Mouse (Mus musculus): ENCODE results near the gene Lmx1a. TPM values are rescaled to one million over a fixed set of nuclear protein-coding genes. Genes with fewer than 3 reads are reported as not detected.
A peak's percentile ranks its signal among the peaks of the same experiment; 100 is the strongest.

The Lmx1a gene
- polyA plus RNA-seq, 1 experiment from 2014 or later: 0.05 TPM

DNA sequence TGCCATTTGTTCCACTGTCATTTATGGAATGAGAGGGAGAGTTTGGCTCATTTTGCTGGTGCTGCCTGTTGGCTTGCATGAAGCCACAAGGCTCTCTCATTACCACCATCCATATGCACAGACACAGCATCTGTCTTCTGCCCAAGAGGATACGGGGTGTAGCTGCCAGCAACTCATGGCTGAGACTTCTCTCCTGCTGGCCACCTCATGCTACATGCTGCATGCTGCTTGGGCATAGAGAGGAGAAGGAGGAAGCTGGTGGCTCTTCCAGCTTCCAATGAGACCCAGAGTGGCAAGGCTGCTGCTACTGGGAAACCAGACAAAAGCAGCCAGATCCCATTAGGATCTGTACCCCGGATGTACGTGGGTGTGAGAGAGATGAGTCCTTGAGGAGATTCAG is 47.8 kb downstream of the Lmx1a start:
- no peaks in the 10 kb centered on the region for H3K36me3 ChIP-seq (ENCODE audit: insufficient read depth, low read length)
- H3K4me1 ChIP-seq (ENCODE audit: insufficient read depth, low read length): no peaks in the 10 kb centered on the region
- no peak overlapping the region for H3K4me2 ChIP-seq (replicated peaks; ENCODE audit: low read depth, low read length)
- H3K4me3 ChIP-seq (ENCODE audit: low read length): no peak overlapping the region
- no peak for ATAC-seq (ENCODE audit: low FRiP score, low TSS enrichment)
- H3K27me3 ChIP-seq (ENCODE audit: insufficient read depth, low read length): no peaks in the 10 kb centered on the region
- no peak overlapping the region for H3K9ac ChIP-seq (replicated peaks; ENCODE audit: low read length)
- 87% methylated on average over 3 of the region's 3 CpGs for WGBS
- H3K27ac ChIP-seq (ENCODE audit: low read length): no peak overlapping the region
- H3K9me3 ChIP-seq (ENCODE audit: low read length): no peaks in the 10 kb centered on the region

DNA sequence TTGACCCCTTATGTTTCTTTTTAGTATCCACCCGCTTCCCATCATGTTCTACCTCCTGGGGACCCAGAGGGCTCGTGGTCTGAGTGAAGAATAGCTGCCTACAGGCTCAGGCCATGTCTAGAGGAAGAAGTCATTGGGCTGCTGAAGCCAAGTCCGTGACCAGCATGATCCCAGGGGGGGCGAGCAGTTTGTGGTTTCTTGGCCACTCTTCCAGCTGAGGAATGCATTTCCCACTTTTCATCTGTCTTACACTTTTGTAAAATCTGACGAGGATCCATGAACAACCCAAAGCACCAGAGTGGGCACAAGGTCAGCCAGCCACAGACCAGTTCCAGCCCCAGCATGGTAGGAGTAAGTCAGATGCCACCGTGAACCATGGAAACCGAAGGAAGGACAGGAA is 50.2 kb downstream of the Lmx1a start:
- no peaks in the 10 kb centered on the region for H3K9me3 ChIP-seq (ENCODE audit: low read length)
- ATAC-seq (ENCODE audit: low FRiP score, low TSS enrichment): no peak
- H3K9ac ChIP-seq (replicated peaks; ENCODE audit: low read length): no peak overlapping the region
- no peaks in the 10 kb centered on the region for H3K4me1 ChIP-seq (ENCODE audit: insufficient read depth, low read length)
- H3K4me3 ChIP-seq (ENCODE audit: low read length): no peak overlapping the region
- 75% methylated on average over 7 of the region's 7 CpGs for WGBS
- H3K36me3 ChIP-seq (ENCODE audit: insufficient read depth, low read length): no peaks in the 10 kb centered on the region
- H3K27ac ChIP-seq (ENCODE audit: low read length): no peak overlapping the region
- H3K4me2 ChIP-seq (replicated peaks; ENCODE audit: low read depth, low read length): no peak overlapping the region
- H3K27me3 ChIP-seq (ENCODE audit: insufficient read depth, low read length): no peaks in the 10 kb centered on the region

GRCm38 (mm10) chr1:167746676-167747075 is 57.6 kb downstream of the Lmx1a start:
- Histone ChIP-seq H3K27me3 (ENCODE audit: insufficient read depth, low read length) (no peaks in the 10 kb centered on the region), H3K36me3 (ENCODE audit: insufficient read depth, low read length) (no peaks in the 10 kb centered on the region), H3K4me1 (ENCODE audit: insufficient read depth, low read length) (no peaks in the 10 kb centered on the region), H3K9me3 (ENCODE audit: low read length) (no peaks in the 10 kb centered on the region), H3K4me3 (ENCODE audit: low read length) (no peak overlapping the region), H3K9ac (replicated peaks; ENCODE audit: low read length) (no peak overlapping the region), H3K27ac (ENCODE audit: low read length) (no peak overlapping the region), H3K4me2 (replicated peaks; ENCODE audit: low read depth, low read length) (no peak overlapping the region)
- WGBS: 36% methylated on average over 6 of the region's 6 CpGs
- no peak for ATAC-seq (ENCODE audit: low FRiP score, low TSS enrichment)

DNA sequence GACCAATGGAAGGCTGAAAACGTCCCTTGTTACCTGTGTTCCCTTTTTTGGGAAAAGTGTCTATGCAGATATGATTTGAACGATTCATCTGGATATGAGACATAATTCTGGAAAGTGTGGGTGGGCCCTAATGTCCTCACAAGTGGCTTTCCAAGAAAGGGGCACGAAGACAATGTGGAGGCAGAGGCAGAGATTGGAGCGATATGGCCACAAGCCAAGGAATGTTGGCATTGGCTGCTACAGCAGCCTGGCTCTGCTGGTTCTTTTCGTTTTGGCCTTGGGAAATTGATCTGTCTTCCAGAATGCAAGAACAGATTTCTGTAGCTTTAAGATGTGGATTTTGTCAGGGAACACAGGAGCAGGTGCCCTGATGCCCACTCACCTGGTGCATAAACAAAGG is 63.6 kb downstream of the Lmx1a start:
- Histone ChIP-seq H3K9me3 (ENCODE audit: low read length) (no peaks in the 10 kb centered on the region), H3K4me1 (ENCODE audit: insufficient read depth, low read length) (peaks cover 15% of the 10 kb centered on the region; the same call in 1 of the 2 replicates), H3K4me2 (replicated peaks; ENCODE audit: low read depth, low read length) (no peak overlapping the region), H3K27me3 (ENCODE audit: insufficient read depth, low read length) (no peaks in the 10 kb centered on the region), H3K9ac (replicated peaks; ENCODE audit: low read length) (no peak overlapping the region), H3K27ac (ENCODE audit: low read length) (no peak overlapping the region), H3K4me3 (ENCODE audit: low read length) (no peak overlapping the region), H3K36me3 (ENCODE audit: insufficient read depth, low read length) (no peaks in the 10 kb centered on the region)
- ATAC-seq (ENCODE audit: low FRiP score, low TSS enrichment): no peak
- WGBS: 68% methylated on average over 5 of the region's 5 CpGs

DNA sequence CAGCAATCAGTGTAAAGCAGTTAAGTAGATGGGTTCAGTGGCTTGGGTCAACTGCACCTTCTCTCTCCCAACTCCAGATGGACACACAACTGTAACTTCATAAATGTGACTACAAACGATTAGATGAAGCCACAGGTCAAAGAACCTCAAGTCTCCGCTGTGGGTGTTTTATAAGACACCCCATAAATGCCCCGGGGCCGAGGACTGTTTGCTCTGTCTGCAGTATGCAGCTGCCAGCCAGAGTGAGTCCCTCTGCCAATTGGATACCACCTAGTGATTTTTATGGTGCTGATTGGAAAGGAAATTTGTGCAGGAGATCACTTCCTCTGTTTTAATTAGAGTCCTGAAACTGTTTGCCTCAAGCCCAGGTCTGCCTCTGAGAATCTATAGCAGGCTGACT is 65.0 kb downstream of the Lmx1a start:
- no peak overlapping the region for H3K27ac ChIP-seq (ENCODE audit: low read length)
- WGBS: 21% methylated on average over 4 of the region's 4 CpGs
- no peaks in the 10 kb centered on the region for H3K9me3 ChIP-seq (ENCODE audit: low read length)
- ATAC-seq (ENCODE audit: low FRiP score, low TSS enrichment): no peak
- no peaks in the 10 kb centered on the region for H3K36me3 ChIP-seq (ENCODE audit: insufficient read depth, low read length)
- peaks cover 19% of the 10 kb centered on the region; the same call in 1 of the 2 replicates for H3K4me1 ChIP-seq (ENCODE audit: insufficient read depth, low read length)
- no peaks in the 10 kb centered on the region for H3K27me3 ChIP-seq (ENCODE audit: insufficient read depth, low read length)
- H3K4me2 ChIP-seq (replicated peaks; ENCODE audit: low read depth, low read length): no peak overlapping the region
- no peak overlapping the region for H3K9ac ChIP-seq (replicated peaks; ENCODE audit: low read length)
- H3K4me3 ChIP-seq (ENCODE audit: low read length): no peak overlapping the region

DNA sequence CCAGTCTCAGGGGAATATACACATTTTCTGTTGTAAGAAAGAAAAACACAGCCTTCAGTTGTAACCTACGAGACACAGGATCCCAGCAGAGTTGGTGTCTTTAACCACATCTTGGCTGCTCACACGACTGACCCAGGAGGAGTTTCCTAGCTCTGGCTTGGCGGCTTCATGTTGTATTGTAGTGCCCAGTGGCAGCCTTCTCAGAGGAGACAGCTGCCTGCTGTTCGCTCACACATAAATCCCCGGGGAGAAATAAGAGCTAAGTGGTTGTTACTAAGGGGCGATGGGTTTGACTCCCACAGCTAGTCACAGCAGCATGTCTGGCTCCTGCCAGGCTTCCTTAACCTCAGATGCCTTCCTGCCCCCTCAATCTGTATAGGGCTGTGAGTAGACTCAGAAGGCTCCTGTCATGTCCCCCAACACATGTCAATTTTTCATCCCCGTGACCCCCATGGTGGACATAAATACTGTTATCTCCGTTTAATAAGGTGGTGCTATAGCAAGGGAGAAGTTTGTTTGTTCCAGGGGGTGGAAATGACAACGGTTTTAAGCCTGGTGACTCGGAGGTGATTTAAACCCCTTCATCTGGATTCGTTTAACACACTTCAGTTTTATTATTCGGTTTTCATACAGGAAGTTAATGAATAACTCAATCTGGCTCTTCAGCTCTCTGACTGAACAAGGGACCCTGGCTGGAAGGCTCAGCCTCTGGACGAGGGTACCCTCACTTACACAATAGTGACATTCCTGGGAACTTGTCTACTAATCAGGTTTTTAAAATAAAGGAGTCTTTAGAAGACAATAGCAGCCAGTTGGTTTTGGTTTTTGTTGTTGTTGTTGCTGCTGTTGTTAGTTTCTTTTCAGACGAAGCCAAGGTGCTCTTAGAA is 65.8 kb downstream of the Lmx1a start:
- Histone ChIP-seq H3K4me1 (ENCODE audit: insufficient read depth, low read length) (peaks cover 19% of the 10 kb centered on the region; the same call in 1 of the 2 replicates), H3K27me3 (ENCODE audit: insufficient read depth, low read length) (no peaks in the 10 kb centered on the region), H3K4me3 (ENCODE audit: low read length) (no peak overlapping the region), H3K4me2 (replicated peaks; ENCODE audit: low read depth, low read length) (no peak overlapping the region), H3K36me3 (ENCODE audit: insufficient read depth, low read length) (no peaks in the 10 kb centered on the region), H3K9ac (replicated peaks; ENCODE audit: low read length) (no peak overlapping the region), H3K9me3 (ENCODE audit: low read length) (no peaks in the 10 kb centered on the region), H3K27ac (ENCODE audit: low read length) (no peak overlapping the region)
- 15% methylated on average over 14 of the region's 14 CpGs for WGBS
- peak; percentile 70 for ATAC-seq (ENCODE audit: low FRiP score, low TSS enrichment)

DNA sequence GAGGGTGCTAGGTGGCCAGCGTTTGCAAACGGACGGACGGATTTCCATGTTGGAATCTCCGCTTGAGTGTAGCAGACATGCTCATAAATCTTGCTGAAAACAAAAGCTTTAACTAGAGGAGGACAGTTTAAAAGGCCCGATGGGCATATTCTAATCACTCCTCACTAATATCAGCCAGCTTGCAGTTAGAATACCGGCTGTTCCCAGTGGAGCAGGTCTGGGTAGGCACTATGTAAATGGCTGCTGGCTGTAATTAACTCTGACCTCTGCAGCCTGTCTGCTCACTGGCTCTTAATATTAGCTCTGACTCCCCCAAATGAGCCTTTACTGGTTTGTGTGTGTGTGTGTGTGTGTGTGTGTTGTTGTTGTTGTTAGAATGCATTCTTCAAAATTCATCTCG is 69.2 kb downstream of the Lmx1a start:
- Histone ChIP-seq H3K4me3 (ENCODE audit: low read length) (no peak overlapping the region), H3K9me3 (ENCODE audit: low read length) (no peaks in the 10 kb centered on the region), H3K4me1 (ENCODE audit: insufficient read depth, low read length) (peaks cover 28% of the 10 kb centered on the region; the same call in 1 of the 2 replicates), H3K4me2 (replicated peaks; ENCODE audit: low read depth, low read length) (no peak overlapping the region), H3K36me3 (ENCODE audit: insufficient read depth, low read length) (no peaks in the 10 kb centered on the region), H3K9ac (replicated peaks; ENCODE audit: low read length) (no peak overlapping the region), H3K27ac (ENCODE audit: low read length) (no peak overlapping the region), H3K27me3 (ENCODE audit: insufficient read depth, low read length) (peaks cover 7% of the 10 kb centered on the region)
- ATAC-seq (ENCODE audit: low FRiP score, low TSS enrichment): no peak
- WGBS: 14% methylated on average over 8 of the region's 8 CpGs

- Histone ChIP-seq H3K4me3 (ENCODE audit: low read length) (no peak overlapping the region), H3K9me3 (ENCODE audit: low read length) (no peaks in the 10 kb centered on the region), H3K4me1 (ENCODE audit: insufficient read depth, low read length) (peaks cover 18% of the 10 kb centered on the region; the same call in 1 of the 2 replicates), H3K4me2 (replicated peaks; ENCODE audit: low read depth, low read length) (no peak overlapping the region), H3K27ac (ENCODE audit: low read length) (no peak overlapping the region), H3K36me3 (ENCODE audit: insufficient read depth, low read length) (no peaks in the 10 kb centered on the region), H3K27me3 (ENCODE audit: insufficient read depth, low read length) (peaks cover 7% of the 10 kb centered on the region), H3K9ac (replicated peaks; ENCODE audit: low read length) (no peak overlapping the region)
- no peak for ATAC-seq (ENCODE audit: low FRiP score, low TSS enrichment)
- WGBS: 86% methylated on average over 10 of the region's 10 CpGs
These were observed 71.3 kb downstream of the Lmx1a start for GRCm38 (mm10) chr1:167760307-167760706.

DNA sequence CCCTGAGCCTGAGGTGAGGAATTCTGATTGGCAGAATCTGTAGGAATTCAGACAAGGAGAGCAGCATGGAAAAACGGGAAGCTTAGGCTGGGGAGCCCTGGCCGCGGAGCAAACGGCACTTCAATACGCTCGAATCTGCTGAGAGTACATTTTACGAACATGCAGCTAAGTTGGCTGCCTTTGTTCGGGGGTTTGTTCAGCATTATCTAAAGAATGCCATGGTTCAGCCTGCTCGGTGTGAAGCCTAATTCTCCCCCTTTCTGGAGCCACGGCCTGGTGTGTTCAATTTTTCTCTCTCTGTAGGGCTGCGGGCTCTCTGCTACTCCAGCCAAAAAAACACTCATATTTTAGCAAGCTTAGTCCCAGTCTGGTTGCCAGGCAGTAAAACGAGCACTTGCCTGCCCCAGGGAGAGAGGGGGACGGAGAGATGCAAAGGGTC is 72.8 kb downstream of the Lmx1a start:
- 13% methylated on average over 13 of the region's 13 CpGs for WGBS
- H3K4me2 ChIP-seq (replicated peaks; ENCODE audit: low read depth, low read length): 0 out of 2 replicates have a peak overlapping the region, but pooled peaks have one; percentile 12

GRCm38 (mm10) chr1:167766619-167767018 is 77.6 kb downstream of the Lmx1a start:
- H3K9ac ChIP-seq (replicated peaks; ENCODE audit: low read length): no peak overlapping the region
- no peak overlapping the region for H3K27ac ChIP-seq (ENCODE audit: low read length)
- WGBS: 80% methylated on average over 4 of the region's 4 CpGs

More for the DNA sequence above, 72.8 kb downstream of the Lmx1a start:
- no peaks in the 10 kb centered on the region for H3K9me3 ChIP-seq (ENCODE audit: low read length)
- H3K4me3 ChIP-seq (ENCODE audit: low read length): no peak overlapping the region
- no peak overlapping the region for H3K27ac ChIP-seq (ENCODE audit: low read length)
- peaks cover 15% of the 10 kb centered on the region; the same call in 1 of the 2 replicates for H3K4me1 ChIP-seq (ENCODE audit: insufficient read depth, low read length)
- ATAC-seq (ENCODE audit: low FRiP score, low TSS enrichment): no peak
- no peak overlapping the region for H3K9ac ChIP-seq (replicated peaks; ENCODE audit: low read length)
- H3K27me3 ChIP-seq (ENCODE audit: insufficient read depth, low read length): peaks cover 7% of the 10 kb centered on the region
- no peaks in the 10 kb centered on the region for H3K36me3 ChIP-seq (ENCODE audit: insufficient read depth, low read length)

More at GRCm38 (mm10) chr1:167766619-167767018, 77.6 kb downstream of the Lmx1a start:
- ATAC-seq (ENCODE audit: low FRiP score, low TSS enrichment): no peak
- H3K4me1 ChIP-seq (ENCODE audit: insufficient read depth, low read length): peaks cover 9% of the 10 kb centered on the region; the same call in 1 of the 2 replicates
- H3K27me3 ChIP-seq (ENCODE audit: insufficient read depth, low read length): peaks cover 4% of the 10 kb centered on the region; the same call in 1 of the 2 replicates
- H3K9me3 ChIP-seq (ENCODE audit: low read length): no peaks in the 10 kb centered on the region
- H3K36me3 ChIP-seq (ENCODE audit: insufficient read depth, low read length): no peaks in the 10 kb centered on the region
- no peak overlapping the region for H3K4me3 ChIP-seq (ENCODE audit: low read length)
- H3K4me2 ChIP-seq (replicated peaks; ENCODE audit: low read depth, low read length): no peak overlapping the region
